Mouse (Mus musculus): ENCODE measurements around the gene Auh.

DNA sequence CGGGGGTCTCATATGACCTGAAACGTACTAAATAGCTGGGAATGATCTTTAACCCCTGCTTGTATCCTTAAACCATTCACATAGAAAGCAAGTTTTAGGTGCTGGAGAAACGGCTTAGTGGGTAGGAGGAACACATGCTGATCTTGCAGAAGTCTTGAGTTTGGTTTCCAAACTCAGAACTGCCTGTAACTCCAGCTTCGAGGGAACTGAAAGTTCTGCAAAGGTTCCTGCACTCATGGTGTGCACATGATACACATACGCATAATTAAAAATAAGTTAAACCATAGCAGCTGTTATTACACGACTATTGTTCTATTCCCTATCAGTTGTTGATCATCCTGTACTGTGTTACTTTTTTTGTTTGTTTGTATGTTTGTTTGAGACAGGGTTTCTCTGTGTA is 32.9 kb upstream of the Auh start:
- TF ChIP-seq CTCF (IDR thresholded peaks at IDR 0.05; ENCODE audit: borderline replicate concordance, extremely low read depth, insufficient read depth, insufficient read length) (no peak), POLR2A (IDR thresholded peaks at IDR 0.05; ENCODE audit: borderline replicate concordance, extremely low read depth, insufficient read depth, insufficient read length, poor library complexity, severe bottlenecking) (no peak)

Data from brain, embryonic 14.5 days (tissue).